Mouse (Mus musculus): ENCODE measurements around the gene Sox11.

- TF ChIP-seq CTCF (IDR thresholded peaks at IDR 0.05; ENCODE audit: low read depth): no peak
- TF ChIP-seq EP300 (IDR thresholded peaks at IDR 0.05; ENCODE audit: low read depth): no peak
These were observed 31.0 kb downstream of the Sox11 start for GRCm38 (mm10) chr12:27311316-27311832.
